Mouse (Mus musculus): ENCODE data around the gene Apex2. TPM values are rescaled to one million over a fixed set of nuclear protein-coding genes. Genes with fewer than 3 reads are reported as not detected.

Apex2 gene
- polyA plus RNA-seq (2012; rRNA removed): 1.7 and 3.4 TPM in 2 replicates

DNA sequence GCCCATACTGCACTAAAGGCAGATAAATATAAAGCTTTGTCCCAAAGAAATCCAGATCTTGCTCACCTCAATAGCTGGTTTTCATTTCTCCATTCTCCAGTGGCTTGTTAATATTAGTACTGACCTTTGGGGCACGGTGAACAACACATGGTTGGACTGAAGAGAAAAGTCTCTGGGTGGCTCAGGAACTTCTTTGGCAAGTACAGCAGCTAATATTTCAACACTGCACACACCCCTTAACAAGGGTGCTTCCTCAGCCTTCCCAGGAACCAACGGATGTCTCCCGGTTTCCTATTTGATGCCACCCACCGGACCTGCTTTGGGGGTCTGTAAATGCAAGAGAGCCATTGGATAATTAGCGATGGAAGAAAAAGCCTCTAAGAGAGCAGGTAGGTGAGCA, at the start of gene Apex2:
Gene Apex2 (minus strand): TSS at position 173 of the 400 bp plus-strand sequence.

GRCm38 (mm10) chrX:150588023-150588764, 1.5 kb downstream of the Apex2 start, which contains the start of gene Pfkfb1:
Gene Pfkfb1 (plus strand): TSS chrX:150588229.

DNA sequence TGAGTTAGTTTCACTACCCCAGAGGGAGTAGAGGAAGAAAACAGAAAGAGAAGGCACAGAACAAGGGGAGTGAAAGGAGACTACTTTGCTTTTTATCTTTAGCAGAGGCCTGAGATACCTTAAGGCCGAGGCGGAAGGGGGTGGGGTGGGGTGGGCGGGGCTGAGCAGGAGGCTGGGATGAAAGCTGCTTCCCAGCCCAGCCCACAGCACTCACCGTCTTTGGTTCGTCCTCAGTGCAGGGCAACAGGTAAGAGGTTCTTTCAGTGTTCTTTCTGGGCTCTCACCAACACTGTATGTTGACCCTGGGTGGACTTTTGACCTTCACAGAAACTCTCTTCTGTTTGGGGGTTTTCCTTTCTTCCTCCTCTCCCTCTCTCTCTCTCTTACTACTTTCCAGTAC, 42.4 kb downstream of the Apex2 start, which contains the start of gene Alas2:
Gene Alas2 (plus strand): TSS at position 137 of the 400 bp plus-strand sequence.

Other genes starting within 250 kb of the Apex2 start
- 0.15 and 0.19 TPM in 2 replicates for gene Tmem29, start 130.7 kb downstream of the Apex2 start, polyA plus RNA-seq (2012; rRNA removed)
- gene Alas2, start 42.5 kb downstream of the Apex2 start, polyA plus RNA-seq (2012; rRNA removed): 0.50 and 0.76 TPM in 2 replicates
- 0.62 and 0.95 TPM in 2 replicates for gene Pfkfb1, start 1.6 kb downstream of the Apex2 start, polyA plus RNA-seq (2012; rRNA removed)
- 0.50 and 0.59 TPM in 2 replicates for gene Tro, start 67.7 kb upstream of the Apex2 start, polyA plus RNA-seq (2012; rRNA removed)
- 7.4 and 9.0 TPM in 2 replicates for gene Maged2, start 224.5 kb upstream of the Apex2 start, polyA plus RNA-seq (2012; rRNA removed)